Mouse (Mus musculus) layer of hippocampus, adult 11-12 months (tissue): ENCODE data around the gene Dgki.

Experiments
- DNase-seq: peaks from one replicate; pipeline ENCODE4 v3.0.0; 2022; ENCODE audit warnings: low spot score

The Dgki gene

GRCm38 (mm10) chr6:36911586-36911985, 388.4 kb downstream of the Dgki start:
- DNase-seq: no peak

- DNase-seq: no peak
Observed at GRCm38 (mm10) chr6:36907191-36907590, 392.8 kb downstream of the Dgki start.

GRCm38 (mm10) chr6:36905965-36906364, 394.0 kb downstream of the Dgki start:
- DNase-seq: no peak

- DNase-seq: no peak
Observed at GRCm38 (mm10) chr6:36904911-36905310, 395.1 kb downstream of the Dgki start.

GRCm38 (mm10) chr6:36903821-36904220, 396.2 kb downstream of the Dgki start:
- peak; percentile 75 for DNase-seq

GRCm38 (mm10) chr6:36903159-36903794, 396.7 kb downstream of the Dgki start:
- peak; percentile 37 for DNase-seq

- DNase-seq: no peak
Observed at GRCm38 (mm10) chr6:36899872-36900271, 400.1 kb downstream of the Dgki start.

- DNase-seq: no peak
Observed at GRCm38 (mm10) chr6:36898412-36898811, 401.6 kb downstream of the Dgki start.

- DNase-seq: no peak
Observed at GRCm38 (mm10) chr6:36897616-36898149, 402.3 kb downstream of the Dgki start.

GRCm38 (mm10) chr6:36896656-36897055, 403.3 kb downstream of the Dgki start:
- DNase-seq: no peak

GRCm38 (mm10) chr6:36891820-36892219, 408.2 kb downstream of the Dgki start:
- no peak for DNase-seq

GRCm38 (mm10) chr6:36890776-36891175, 409.2 kb downstream of the Dgki start:
- no peak for DNase-seq

GRCm38 (mm10) chr6:36890296-36890695, 409.7 kb downstream of the Dgki start:
- DNase-seq: no peak

GRCm38 (mm10) chr6:36881309-36881708, 418.7 kb downstream of the Dgki start:
- DNase-seq: no peak

GRCm38 (mm10) chr6:36880643-36881263, 419.2 kb downstream of the Dgki start:
- no peak for DNase-seq

- no peak for DNase-seq
Observed at GRCm38 (mm10) chr6:36877399-36877798, 422.6 kb downstream of the Dgki start.

- no peak for DNase-seq
Observed at GRCm38 (mm10) chr6:36876426-36876825, 423.6 kb downstream of the Dgki start.

- peak; percentile 21 for DNase-seq
Observed at GRCm38 (mm10) chr6:36875926-36876325, 424.1 kb downstream of the Dgki start.

GRCm38 (mm10) chr6:36872876-36873275, 427.1 kb downstream of the Dgki start:
- no peak for DNase-seq

- DNase-seq: peak; percentile 22
Observed at GRCm38 (mm10) chr6:36868217-36868616, 431.8 kb downstream of the Dgki start.

GRCm38 (mm10) chr6:36858258-36859041, 441.5 kb downstream of the Dgki start:
- no peak for DNase-seq

- no peak for DNase-seq
Observed at GRCm38 (mm10) chr6:36857627-36858257, 442.2 kb downstream of the Dgki start.
